Mouse (Mus musculus) MEL (cell line): ENCODE data around the gene Garnl3.

Experiments
- CHD1 ChIP-seq: IDR thresholded peaks from 2 replicates; pipeline ENCODE4 v1.6.1; 2012; ENCODE audit warnings: low read depth, mild to moderate bottlenecking, inconsistent platforms, low read length, improper control_type of control experiment
- CTCF ChIP-seq, 3 experiments: IDR thresholded peaks in 2 of 3; conservative IDR thresholded peaks in 1 of 3; 2 replicates each; pipeline ENCODE4 v1.5.1; 2011 to 2012; ENCODE audit warnings: low read length in 3 of 3, low read depth in 2 of 3, mild to moderate bottlenecking in 2 of 3, improper control_type of control experiment in 1 of 3, inconsistent platforms in 1 of 3, mixed read lengths in 1 of 3, moderate library complexity in 1 of 3; ENCODE audit not compliant: control insufficient read depth in 1 of 3, insufficient read depth in 1 of 3, poor library complexity in 1 of 3, severe bottlenecking in 1 of 3
- EP300 ChIP-seq, 2 experiments: IDR thresholded peaks; 2 replicates each; pipeline ENCODE4 v1.6.1; 2011; ENCODE audit warnings: improper control_type of control experiment in 2 of 2, low read length in 2 of 2, low read depth in 1 of 2, mild to moderate bottlenecking in 1 of 2
- ETS1 ChIP-seq: IDR thresholded peaks from 2 replicates; pipeline ENCODE4 v1.6.1; 2012; ENCODE audit warnings: low read depth, mild to moderate bottlenecking, inconsistent platforms, low read length, improper control_type of control experiment, moderate library complexity
- MAX ChIP-seq: IDR thresholded peaks from 2 replicates; pipeline ENCODE4 v1.6.1; 2011; ENCODE audit warnings: low read length, improper control_type of control experiment
- MYC ChIP-seq: IDR thresholded peaks from 2 replicates; pipeline ENCODE4 v1.6.1; 2011; ENCODE audit warnings: low read depth, mild to moderate bottlenecking, low read length, improper control_type of control experiment, moderate library complexity
- POLR2AphosphoS2 ChIP-seq: IDR thresholded peaks from 2 replicates; pipeline ENCODE4 v1.6.1; 2011; ENCODE audit warnings: low read length, improper control_type of control experiment
- TAL1 ChIP-seq: IDR thresholded peaks from 2 replicates; pipeline ENCODE4 v1.6.1; 2012; ENCODE audit warnings: mild to moderate bottlenecking, inconsistent platforms, low read length, moderate library complexity, mixed read lengths
- UBTF ChIP-seq: IDR thresholded peaks from 2 replicates; pipeline ENCODE4 v1.6.1; 2012; ENCODE audit warnings: low read depth, mild to moderate bottlenecking, inconsistent platforms, low read length, improper control_type of control experiment, moderate library complexity, borderline replicate concordance; ENCODE audit not compliant: insufficient read depth
- ZC3H11A ChIP-seq: IDR thresholded peaks from 2 replicates; pipeline ENCODE4 v1.6.1; 2012; ENCODE audit warnings: low read depth, mild to moderate bottlenecking, inconsistent platforms, low read length, improper control_type of control experiment
- ZNF384 ChIP-seq: IDR thresholded peaks from 2 replicates; pipeline ENCODE4 v1.6.1; 2012; ENCODE audit warnings: low read depth, mild to moderate bottlenecking, inconsistent platforms, low read length, improper control_type of control experiment

DNA sequence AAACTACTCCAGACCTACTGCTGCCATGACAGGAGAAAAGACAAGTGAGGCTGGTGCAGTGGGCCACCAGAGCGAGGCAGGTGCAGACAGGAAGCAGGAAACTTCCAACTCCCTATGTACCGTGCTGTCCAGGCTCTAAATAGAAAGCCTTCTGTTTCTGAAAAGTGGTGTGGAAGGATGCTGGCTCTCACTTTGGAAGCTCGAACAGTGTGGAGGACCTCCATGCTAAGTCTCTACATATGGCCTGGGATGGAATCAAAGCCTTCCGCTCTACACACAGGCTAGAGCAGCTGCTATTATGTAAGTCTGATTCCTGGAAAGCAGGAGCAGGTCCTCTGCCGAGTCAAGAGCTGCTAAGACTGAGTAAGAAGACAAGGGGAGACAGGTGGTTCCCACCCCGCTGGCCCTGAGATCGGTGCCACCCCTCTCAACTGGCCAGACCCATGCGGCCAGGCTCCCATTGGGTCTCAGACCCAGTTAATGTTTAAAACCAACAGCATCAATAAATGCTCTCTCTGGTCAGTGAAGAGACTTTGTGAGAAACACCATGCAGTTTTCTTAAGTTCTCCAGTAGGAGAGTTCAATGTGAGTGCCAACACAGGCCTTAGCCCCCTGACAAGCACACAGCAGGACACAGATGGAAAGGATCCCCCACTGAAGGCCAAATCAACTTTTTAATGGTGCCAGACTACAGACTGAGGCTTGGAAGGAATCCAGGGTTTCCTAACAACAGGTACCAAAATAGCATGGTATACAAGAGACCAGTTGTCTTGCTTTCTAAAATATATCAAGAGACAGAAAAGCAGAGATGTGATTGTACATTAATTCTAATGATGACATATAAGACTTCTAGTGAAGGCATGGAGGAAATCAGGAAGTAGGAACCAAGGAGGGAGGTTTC, 40.6 kb downstream of the Garnl3 start:
- TF ChIP-seq TAL1 (no peak), ZNF384 (no peak), ZC3H11A (no peak), EP300 (IDR thresholded peaks at IDR 0.05; ENCODE audit: low read depth in 1 of 2, low read length in 2 of 2) (no peak), MYC (no peak), CHD1 (no peak), CTCF (IDR thresholded peaks at IDR 0.05 in 2 of 3, conservative IDR thresholded peaks at IDR 0.05 in 1 of 3; ENCODE audit: control insufficient read depth in 1 of 3, insufficient read depth in 1 of 3, low read depth in 2 of 3, low read length in 3 of 3, poor library complexity in 1 of 3, severe bottlenecking in 1 of 3) (no peak), ETS1 (no peak), MAX (no peak), UBTF (no peak), POLR2AphosphoS2 (no peak)
